Mouse (Mus musculus) kidney, adult 2 months (tissue): Measurements from ENCODE around the gene St3gal3. TPM values are rescaled to one million over a fixed set of nuclear protein-coding genes. Genes with fewer than 3 reads are reported as not detected.
A peak's percentile ranks its signal among the peaks of the same experiment; 100 is the strongest.

Source experiments
- DNase-seq: peaks from one replicate; pipeline ENCODE4 v3.0.0; 2021
- H3K27ac ChIP-seq: fragments of 200-500 bp; 2 replicates; pipeline ENCODE4 v1.5.1; 2012; ENCODE audit warnings: low read depth, low read length, control low read depth, inconsistent platforms; ENCODE audit not compliant: insufficient read depth
- H3K27me3 ChIP-seq: fragments of 200-500 bp; replicated peaks from 2 replicates; pipeline ENCODE4 v1.6.1; 2012; ENCODE audit warnings: mild to moderate bottlenecking, moderate library complexity, low read length, inconsistent platforms; ENCODE audit not compliant: control insufficient read depth, insufficient read depth
- H3K36me3 ChIP-seq: fragments of 200-500 bp; 2 replicates; pipeline ENCODE4 v1.6.1; 2012; ENCODE audit warnings: mild to moderate bottlenecking, moderate library complexity, low read length, inconsistent platforms; ENCODE audit not compliant: control insufficient read depth, insufficient read depth
- H3K4me1 ChIP-seq: fragments of 200-500 bp; 2 replicates; pipeline ENCODE4 v1.6.1; 2011; ENCODE audit warnings: low read length; ENCODE audit not compliant: control insufficient read depth, insufficient read depth
- H3K4me3 ChIP-seq: fragments of 200-500 bp; 2 replicates; pipeline ENCODE4 v1.5.1; 2011; ENCODE audit warnings: mild to moderate bottlenecking, low read depth, low read length, control low read depth; ENCODE audit not compliant: insufficient read depth
- CTCF ChIP-seq: fragments of 200-500 bp; conservative IDR thresholded peaks from 2 replicates; pipeline ENCODE4 v1.5.1; 2011; ENCODE audit warnings: low read depth, mild to moderate bottlenecking, control low read depth, low read length, moderate library complexity, mixed read lengths; ENCODE audit not compliant: insufficient read depth, insufficient read length
- POLR2A ChIP-seq: fragments of 200-500 bp; IDR thresholded peaks from one replicate; pipeline ENCODE4 v1.6.1; 2011; ENCODE audit warnings: low read depth, low read length, control low read depth
- WGBS: fragments of 180-500 bp; shearing (Covaris S2); methylation state at CpG from one replicate; pipeline ENCODE4 v1.1.7; 2018; 5-methylcytosine and 5-hydroxymethylcytosine counted together
- polyA plus RNA-seq: library from polyadenylated mRNA; depleted of rRNA; stranded (reverse); fragments of >200 nt; gene quantifications from 2 replicates; pipeline ENCODE4 v1.2.3, GENCODE M21; 2012

The St3gal3 gene
- polyA plus RNA-seq, 1 experiment = 50.7 TPM

GRCm38 (mm10) chr4:117934081-117934480 is 200.6 kb downstream of the St3gal3 start:
- TF ChIP-seq POLR2A (no peak), CTCF (no peak)
- Histone ChIP-seq H3K4me3 (no peak overlapping the region), H3K4me1 (0 out of 2 replicates have a peak, but pooled peaks cover 1% of the 10 kb centered on the region), H3K36me3 (no peaks in the 10 kb centered on the region), H3K27me3 (no peaks in the 10 kb centered on the region), H3K27ac (no peak overlapping the region)
- 89% methylated on average over 4 of the region's 4 CpGs for WGBS
- no peak for DNase-seq

- TF ChIP-seq CTCF (no peak), POLR2A (no peak)
- H3K27ac ChIP-seq = no peak overlapping the region
- H3K4me1 ChIP-seq = peaks cover 5% of the 10 kb centered on the region; the same call in 1 of the 2 replicates
- H3K27me3 ChIP-seq = no peaks in the 10 kb centered on the region
- WGBS = 82% methylated on average over 5 of the region's 5 CpGs
- H3K4me3 ChIP-seq = no peak overlapping the region
- H3K36me3 ChIP-seq = no peaks in the 10 kb centered on the region
- DNase-seq = no peak
Measured at GRCm38 (mm10) chr4:117933248-117933647, 201.5 kb downstream of the St3gal3 start.

GRCm38 (mm10) chr4:117929391-117929881 is 205.3 kb downstream of the St3gal3 start, which contains the start of gene Artn:
Artn (minus strand) TSS chr4:117929763.
- Histone ChIP-seq H3K36me3 (no peaks in the 10 kb centered on the region), H3K27ac (peak within 1 kb of the TSS; percentile 58; the same call in 1 of the 2 replicates), H3K27me3 (no peaks in the 10 kb centered on the region), H3K4me3 (peak within 1 kb of the TSS; percentile 50), H3K4me1 (peaks cover 5% of the 10 kb centered on the region; the same call in 1 of the 2 replicates)
- WGBS = 2% methylated on average over 33 of the region's 33 CpGs
- DNase-seq = peak; percentile 72
- no peak for TF ChIP-seq CTCF
- no peak for TF ChIP-seq POLR2A

- peak; percentile 68 for DNase-seq
- Histone ChIP-seq H3K27ac (no peak overlapping the region), H3K4me1 (peaks cover 5% of the 10 kb centered on the region; the same call in 1 of the 2 replicates), H3K27me3 (no peaks in the 10 kb centered on the region), H3K36me3 (no peaks in the 10 kb centered on the region), H3K4me3 (peak overlapping the region; percentile 50)
- 4% methylated on average over 13 of the region's 13 CpGs for WGBS
- TF ChIP-seq CTCF (peak; percentile 70), POLR2A (no peak)
Measured at GRCm38 (mm10) chr4:117928699-117929241, 205.9 kb downstream of the St3gal3 start.

- DNase-seq = no peak
- 28% methylated on average over 6 of the region's 6 CpGs for WGBS
- peaks cover 5% of the 10 kb centered on the region; the same call in 1 of the 2 replicates for H3K4me1 ChIP-seq
- TF ChIP-seq CTCF (peak; percentile 69), POLR2A (no peak)
- no peak overlapping the region for H3K27ac ChIP-seq
- H3K36me3 ChIP-seq = no peaks in the 10 kb centered on the region
- no peaks in the 10 kb centered on the region for H3K27me3 ChIP-seq
- H3K4me3 ChIP-seq = no peak overlapping the region
Measured at GRCm38 (mm10) chr4:117928234-117928633, 206.5 kb downstream of the St3gal3 start.

GRCm38 (mm10) chr4:117926545-117927482 is 207.9 kb downstream of the St3gal3 start:
- Histone ChIP-seq H3K36me3 (no peaks in the 10 kb centered on the region), H3K4me3 (peak overlapping the region; percentile 28), H3K27ac (no peak overlapping the region), H3K4me1 (peaks cover 5% of the 10 kb centered on the region; the same call in 1 of the 2 replicates), H3K27me3 (no peaks in the 10 kb centered on the region)
- TF ChIP-seq CTCF (no peak), POLR2A (no peak)
- WGBS = 18% methylated on average over 71 of the region's 71 CpGs
- no peak for DNase-seq
